7 mouse cellular contexts compared by ENCODE assay signal in genomic region chr19:7495221-7496038, GRCm38 (mm10). TPM values are rescaled to one million over a fixed set of nuclear protein-coding genes. Genes with fewer than 3 reads are reported as not detected.
DNase-seq lines count a peak whose midpoint lies in the region; ATAC-seq lines count a peak whose summit lies in the region.

No protein-coding gene starts in this region.

- intact Hi-C loops in left cerebral cortex, postnatal 10 days (cut with DNase I): no loop called here

- H3K9ac ChIP-seq in neural tube, embryonic 11.5 days (ENCODE audit: low read length): peak overlapping the region; percentile 78

- peak overlapping the region; percentile 63 for H3K4me3 ChIP-seq in neural tube, embryonic 11.5 days (ENCODE audit: low read depth, low read length)

- peak overlapping the region; percentile 81 for H3K4me2 ChIP-seq in neural tube, embryonic 11.5 days (ENCODE audit: low read depth)

- H3K27me3 ChIP-seq in neural tube, embryonic 11.5 days (ENCODE audit: control insufficient read depth, insufficient read depth, low read length): no peaks in the 10 kb centered on the region

- no peak overlapping the region for H3K27ac ChIP-seq in neural tube, embryonic 11.5 days (ENCODE audit: low read depth, low read length)

- no peak for DNase-seq in neural tube, embryonic 11.5 days (ENCODE audit: low spot score)
- DNase-seq in neural tube, embryonic 10.5 days (ENCODE audit: extremely low spot score, low spot score): no peak
- DNase-seq in embryo, embryonic 10.5 days (ENCODE audit: low spot score): peak; percentile 44
- peak; percentile 80 for DNase-seq in induced T-regulatory cell, adult 2 months (ENCODE audit: low read depth)
- peak; percentile 59 for DNase-seq in naive thymus-derived CD4-positive, alpha-beta T cell, adult 2 months (ENCODE audit: low read depth)
- DNase-seq in adrenal gland, adult 8-10 months: no peak
- no peak for DNase-seq in left cerebral cortex, postnatal 10 days (ENCODE audit: extremely low spot score in 1 of 2, low spot score in 2 of 2)

- no peak for ATAC-seq in neural tube, embryonic 11.5 days (ENCODE audit: insufficient read depth, low FRiP score, low TSS enrichment)

- 50% methylated on average over 14 of the region's 14 CpGs for WGBS in neural tube, embryonic 11.5 days

- H3K36me3 ChIP-seq in neural tube, embryonic 11.5 days (ENCODE audit: control insufficient read depth, insufficient read depth, low read length): no peaks in the 10 kb centered on the region

- no peaks in the 10 kb centered on the region for H3K9me3 ChIP-seq in neural tube, embryonic 11.5 days (ENCODE audit: control insufficient read depth, low read length)

- no peaks in the 10 kb centered on the region for H3K4me1 ChIP-seq in neural tube, embryonic 11.5 days (ENCODE audit: control insufficient read depth, insufficient read depth, low read length)

RNA-seq across cellular contexts. Expression of gene Atl3, which starts 1.6 kb away (rescaled TPM):
- 7.4 and 9.5 TPM in 2 replicates for polyA plus RNA-seq in neural tube, embryonic 11.5 days (2014; fragmentation: Nextera tagmentation; extraction: Ambion mirVana)
- 100 to 1,000 TPM; 126 to 140 (median 136) TPM for total RNA-seq in adrenal gland, adult 8-10 months (2022)
- total RNA-seq in left cerebral cortex, postnatal 10 days (2021): 10 to 100 TPM; 19.4 to 21.6 TPM

RNA-seq across cellular contexts. Expression of gene Rtn3, which starts 12.3 kb away (rescaled TPM):
- 247 and 255 TPM in 2 replicates for polyA plus RNA-seq in neural tube, embryonic 11.5 days (2014; fragmentation: Nextera tagmentation; extraction: Ambion mirVana)
- total RNA-seq in adrenal gland, adult 8-10 months (2022): 100 to 1,000 TPM; 117 to 159 (median 137) TPM
- 100 to 1,000 TPM; 927 to 930 TPM for total RNA-seq in left cerebral cortex, postnatal 10 days (2021)

Comparison
In these comparisons a context has a peak if more than half of its experiments do, and no peak if none do; other contexts are left out.
1. DNase-seq: peak in embryo, embryonic 10.5 days (single experiment), induced T-regulatory cell, adult 2 months (single experiment) and naive thymus-derived CD4-positive, alpha-beta T cell, adult 2 months (single experiment); none in neural tube, embryonic 11.5 days (single experiment), neural tube, embryonic 10.5 days (single experiment), adrenal gland, adult 8-10 months (single experiment) and left cerebral cortex, postnatal 10 days (0 of 2).
2. RNA of gene Atl3, which starts 1.6 kb away (total RNA-seq): 126 to 140 TPM in adrenal gland, adult 8-10 months; 19.4 to 21.6 TPM in left cerebral cortex, postnatal 10 days; every median in the first group is over 4 times any median in the second.
3. RNA of gene Rtn3, which starts 12.3 kb away (total RNA-seq): 927 to 930 TPM in left cerebral cortex, postnatal 10 days; 117 to 159 TPM in adrenal gland, adult 8-10 months; every median in the first group is over 4 times any median in the second.